Mouse (Mus musculus) ES-CJ7 (cell line): ENCODE results near the gene Hivep2.

Experiments
- DNase-seq: peaks from one replicate; pipeline ENCODE4 v3.0.0; 2011; ENCODE audit warnings: low read depth, low spot score

Hivep2 gene

DNA sequence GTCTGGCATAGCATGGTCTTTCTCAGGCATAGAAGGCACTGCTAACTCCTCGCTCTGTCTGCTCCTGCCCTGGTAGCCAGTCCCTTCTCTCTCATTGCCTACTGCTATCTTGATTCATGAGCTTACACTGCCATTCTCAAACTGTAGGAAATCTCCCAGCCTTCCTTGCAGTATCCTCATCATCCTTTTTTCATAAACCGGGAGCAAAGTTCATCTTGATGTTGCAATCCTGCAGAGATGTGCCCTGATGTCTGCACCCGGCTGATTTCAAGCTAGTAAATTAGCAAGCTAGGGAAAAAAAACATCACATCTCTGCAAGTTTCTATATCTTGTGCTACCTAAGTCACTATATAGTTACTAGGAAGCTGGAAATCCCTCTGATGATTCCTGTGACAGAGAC is 179.0 kb downstream of the Hivep2 start:
- DNase-seq, result no peak

DNA sequence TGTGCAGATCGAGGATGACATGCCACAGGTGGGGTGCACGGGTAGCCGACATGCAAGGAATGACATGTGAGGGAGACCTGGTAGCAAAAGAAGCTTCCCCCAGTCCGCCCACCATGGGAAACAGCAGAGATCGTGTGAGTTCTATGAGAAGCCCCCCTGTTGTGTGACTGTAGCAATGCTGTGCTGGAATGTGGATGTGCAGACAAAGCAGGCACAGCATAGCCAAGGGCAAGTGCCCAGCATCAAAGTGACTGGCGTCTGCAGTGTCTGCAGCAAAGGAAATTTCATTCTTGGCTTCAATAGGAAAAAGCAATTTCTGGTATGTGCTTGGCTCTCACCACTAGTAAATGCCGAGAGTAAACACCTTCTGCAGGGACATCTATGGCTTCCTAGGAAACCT is 199.0 kb downstream of the Hivep2 start:
- DNase-seq, result peak; percentile 9

DNA sequence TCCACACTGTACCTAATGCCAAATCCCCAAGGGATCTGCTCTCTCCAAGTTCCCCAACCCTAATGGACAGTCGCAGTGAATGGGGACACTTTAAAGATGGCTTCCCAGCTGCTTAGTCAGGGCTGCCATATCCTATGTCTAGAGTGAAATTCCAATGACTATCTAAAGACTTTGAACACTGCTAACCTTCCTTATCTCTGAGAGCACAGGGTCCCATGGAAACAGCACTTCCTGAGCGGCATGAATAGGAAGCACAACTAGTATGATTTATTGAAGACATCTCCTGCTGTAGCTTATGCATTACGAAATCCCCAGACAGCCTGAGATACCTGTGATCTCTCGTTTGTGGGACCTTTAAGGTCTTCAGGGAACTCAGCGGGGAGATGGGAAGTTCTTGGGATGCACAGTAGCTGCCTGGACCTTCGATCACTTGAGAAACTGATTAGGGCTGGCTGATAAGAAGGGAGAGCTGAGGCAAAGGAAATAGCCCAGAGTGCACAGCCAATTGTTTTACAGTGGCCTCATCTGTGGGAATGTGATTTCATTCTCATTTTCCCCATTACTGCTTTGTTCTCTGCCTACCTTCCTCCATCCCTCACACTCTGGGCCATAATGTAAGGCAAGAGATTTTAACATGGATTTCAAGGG is 202.4 kb downstream of the Hivep2 start:
- no peak for DNase-seq

DNA sequence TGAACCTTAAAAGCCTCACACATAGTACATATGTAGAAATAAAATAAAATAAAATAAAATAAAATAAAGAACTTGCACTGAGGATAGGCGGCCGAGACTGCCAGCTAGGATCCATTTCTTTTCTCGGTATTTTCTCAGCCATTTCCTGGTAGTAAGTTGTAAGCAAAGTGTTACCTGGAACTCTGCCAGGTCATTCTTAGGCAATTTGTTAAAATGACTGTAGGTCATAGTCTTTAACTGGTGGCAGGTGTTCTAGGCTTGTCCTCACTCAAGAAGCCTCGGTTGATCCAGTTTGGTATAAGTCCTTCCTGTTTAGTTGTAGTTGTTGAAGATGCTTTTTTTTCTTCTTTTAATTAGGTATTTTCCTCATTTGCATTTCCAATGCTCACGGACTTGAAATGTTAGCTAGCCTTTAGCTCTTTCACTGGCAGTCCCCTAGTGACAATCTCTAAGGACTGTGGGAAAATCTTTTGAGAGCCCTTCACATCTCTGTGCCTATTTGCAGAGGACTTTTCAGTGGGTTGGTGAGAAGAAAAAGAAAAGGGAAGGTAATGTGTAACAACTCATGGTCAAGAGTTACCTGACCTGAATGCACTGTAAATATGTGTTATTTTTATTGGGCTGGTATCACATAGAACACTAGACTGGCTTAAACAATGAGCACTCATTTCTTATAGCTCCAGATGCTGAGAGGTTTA is 203.1 kb downstream of the Hivep2 start:
- DNase-seq, result no peak

DNA sequence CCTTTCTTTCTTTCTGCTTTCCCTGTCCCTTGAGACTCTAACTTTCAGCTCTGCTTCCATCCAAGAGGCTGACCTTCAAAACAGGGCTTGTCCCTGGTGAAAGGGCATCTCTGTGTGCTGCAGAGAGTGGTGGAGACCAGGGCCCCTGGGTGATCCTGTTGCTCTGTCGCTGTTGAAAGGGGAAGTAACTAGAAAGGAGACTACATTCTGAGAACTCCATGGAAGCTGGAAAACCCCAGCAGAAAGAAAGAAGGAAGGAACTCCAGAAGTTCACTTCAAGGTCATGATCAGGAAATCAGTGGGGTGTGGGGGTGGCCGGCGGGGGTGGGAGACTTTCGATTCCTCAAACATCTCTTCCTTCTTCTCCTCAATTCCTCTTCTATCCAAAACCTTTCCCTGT is 208.2 kb downstream of the Hivep2 start:
- no peak for DNase-seq

DNA sequence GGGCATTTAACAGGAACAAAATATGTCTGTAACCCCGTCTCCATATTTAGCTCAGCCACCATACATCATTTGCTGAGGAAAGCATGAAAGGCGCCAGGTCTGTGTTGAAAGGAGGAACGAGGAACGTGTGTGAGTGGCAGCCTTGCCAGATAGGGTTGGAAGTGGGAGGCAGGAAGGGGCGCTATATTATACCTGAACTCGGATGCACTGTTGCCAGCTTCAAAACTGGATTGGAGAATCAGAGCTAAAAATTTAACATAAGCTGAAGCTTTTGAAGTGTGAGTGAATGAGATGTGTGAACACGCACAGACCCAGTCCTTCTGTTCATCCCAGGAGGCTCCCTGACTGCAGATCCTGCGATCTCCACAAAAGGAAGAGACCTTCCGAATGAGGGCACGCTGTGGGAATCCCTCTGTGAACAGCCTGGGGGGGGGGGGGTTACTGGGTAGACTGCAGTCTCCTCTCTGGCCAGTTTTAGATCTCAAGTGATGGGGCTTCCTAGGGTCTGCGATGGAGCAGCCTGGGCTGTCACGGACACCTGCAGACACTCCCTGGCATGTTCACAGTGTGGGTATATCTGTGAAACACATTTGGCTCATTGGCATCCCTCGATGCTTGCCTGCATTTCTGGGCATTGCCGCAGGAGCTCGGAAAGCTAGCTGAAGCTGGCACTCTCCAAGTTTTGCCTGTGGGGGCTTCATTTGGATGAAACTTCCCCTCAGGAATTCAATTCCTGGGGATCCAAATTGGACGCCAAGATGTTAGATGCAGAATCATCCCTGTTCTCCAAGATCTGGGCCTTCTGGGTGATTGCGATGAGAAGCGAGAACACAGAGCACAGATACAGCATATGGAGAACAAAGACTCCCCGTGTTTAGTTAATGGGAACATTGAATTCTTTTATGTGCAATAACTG is 213.8 kb downstream of the Hivep2 start:
- no peak for DNase-seq

DNA sequence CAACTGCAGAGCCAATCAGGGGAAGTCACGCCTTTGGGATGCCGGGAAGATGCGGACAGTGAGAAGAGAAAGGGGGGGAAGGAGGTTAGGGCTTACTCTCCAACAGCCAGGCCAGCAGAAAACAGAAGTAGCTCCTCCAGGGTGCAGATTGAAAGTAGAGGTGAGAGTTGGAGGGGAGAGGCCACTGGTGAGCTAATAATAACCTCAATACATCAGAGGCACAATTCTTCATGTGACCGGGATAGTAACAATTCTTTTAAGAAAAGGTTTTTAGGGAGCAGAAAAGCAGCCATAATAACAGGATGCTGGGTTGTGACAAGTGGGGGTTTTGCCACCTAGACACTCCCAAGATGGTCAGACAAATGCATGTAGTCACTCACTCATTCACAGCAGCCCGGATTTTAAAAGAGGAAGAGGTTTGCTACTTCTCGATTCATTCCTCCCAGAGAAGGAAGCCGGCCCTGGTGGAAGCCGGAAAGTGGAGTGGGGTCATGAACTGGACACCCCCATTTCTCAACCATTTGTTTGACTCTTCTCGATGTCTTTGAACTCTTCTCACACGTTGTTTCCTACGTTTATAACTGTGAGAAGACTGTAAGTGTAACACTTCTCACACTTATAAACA is 220.6 kb downstream of the Hivep2 start:
- no peak for DNase-seq

DNA sequence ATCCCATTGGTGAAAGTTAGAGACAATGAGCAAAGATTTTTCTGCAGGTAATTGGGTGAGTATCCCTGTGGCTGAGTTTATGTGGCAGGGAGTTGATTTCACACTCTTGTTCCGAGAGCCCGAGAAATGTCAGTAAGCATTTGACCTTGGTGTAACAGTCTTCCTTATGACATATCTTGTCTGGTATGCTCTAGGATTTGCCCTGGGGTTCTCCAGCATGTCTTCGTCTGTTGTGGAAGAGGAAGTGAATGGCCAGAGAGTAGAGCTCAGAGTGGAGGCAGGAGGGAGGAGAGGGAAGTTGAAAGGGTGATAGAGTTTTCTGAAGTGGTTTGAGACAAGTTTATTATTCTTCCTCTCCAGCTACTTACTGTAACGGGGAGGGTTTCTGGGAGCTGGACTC is 223.2 kb downstream of the Hivep2 start:
- DNase-seq, result no peak

DNA sequence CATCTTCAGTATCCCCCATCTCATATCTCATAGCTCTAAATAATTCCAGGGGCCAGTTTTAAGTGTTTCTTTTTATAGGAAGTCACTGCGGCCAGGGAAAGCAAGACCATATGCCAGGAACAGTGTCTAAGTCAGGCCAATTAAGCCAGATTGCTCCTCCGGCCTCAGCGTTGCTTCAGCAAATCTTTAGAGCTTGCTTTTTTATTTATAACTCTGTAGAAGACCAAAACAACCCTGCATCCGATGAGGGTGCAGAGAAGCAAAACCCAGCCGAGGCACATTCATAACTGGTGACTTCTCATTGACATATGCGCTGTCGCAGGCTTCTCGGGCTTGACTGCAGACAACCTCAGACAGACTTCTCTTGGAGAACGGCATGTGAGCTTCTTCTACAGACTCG is 225.3 kb downstream of the Hivep2 start:
- no peak for DNase-seq

DNA sequence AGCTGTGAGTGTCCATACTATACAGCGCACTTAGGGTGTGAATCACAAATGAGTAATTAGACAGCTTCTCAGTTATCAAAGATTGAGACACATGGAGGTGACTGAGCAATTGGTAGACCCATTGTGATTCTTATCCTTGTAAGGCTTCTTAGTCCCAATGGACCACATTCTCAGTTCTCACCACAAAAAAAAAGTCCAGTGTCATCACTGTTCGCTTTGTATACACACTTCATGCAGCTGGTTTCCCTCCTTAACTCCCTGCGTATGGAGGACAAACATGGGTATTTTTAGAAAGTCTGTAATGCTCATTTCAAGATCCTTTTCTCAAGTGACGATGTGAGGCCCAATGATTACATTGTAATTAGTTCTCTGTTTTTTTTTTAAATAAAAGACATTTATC is 226.3 kb downstream of the Hivep2 start:
- no peak for DNase-seq

DNA sequence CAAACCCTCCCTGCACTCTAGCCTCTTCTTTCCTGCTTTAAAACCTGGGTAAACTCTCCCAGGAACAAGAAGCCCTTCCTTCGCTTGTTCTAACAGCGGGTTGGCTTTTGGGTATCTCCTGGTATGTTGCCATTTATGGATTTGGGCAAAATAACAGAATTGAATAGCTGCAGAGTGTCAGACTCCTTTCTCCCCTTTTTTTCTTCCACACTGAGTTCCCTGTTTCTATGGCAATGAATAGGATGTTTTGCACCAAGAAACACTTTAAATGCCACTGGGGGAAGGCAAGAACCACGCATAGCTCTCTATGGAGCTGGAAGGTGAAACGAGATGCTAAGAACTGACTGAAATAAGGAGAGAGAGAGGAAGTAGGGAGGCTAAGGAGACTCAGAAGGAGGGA is 227.8 kb downstream of the Hivep2 start:
- no peak for DNase-seq

DNA sequence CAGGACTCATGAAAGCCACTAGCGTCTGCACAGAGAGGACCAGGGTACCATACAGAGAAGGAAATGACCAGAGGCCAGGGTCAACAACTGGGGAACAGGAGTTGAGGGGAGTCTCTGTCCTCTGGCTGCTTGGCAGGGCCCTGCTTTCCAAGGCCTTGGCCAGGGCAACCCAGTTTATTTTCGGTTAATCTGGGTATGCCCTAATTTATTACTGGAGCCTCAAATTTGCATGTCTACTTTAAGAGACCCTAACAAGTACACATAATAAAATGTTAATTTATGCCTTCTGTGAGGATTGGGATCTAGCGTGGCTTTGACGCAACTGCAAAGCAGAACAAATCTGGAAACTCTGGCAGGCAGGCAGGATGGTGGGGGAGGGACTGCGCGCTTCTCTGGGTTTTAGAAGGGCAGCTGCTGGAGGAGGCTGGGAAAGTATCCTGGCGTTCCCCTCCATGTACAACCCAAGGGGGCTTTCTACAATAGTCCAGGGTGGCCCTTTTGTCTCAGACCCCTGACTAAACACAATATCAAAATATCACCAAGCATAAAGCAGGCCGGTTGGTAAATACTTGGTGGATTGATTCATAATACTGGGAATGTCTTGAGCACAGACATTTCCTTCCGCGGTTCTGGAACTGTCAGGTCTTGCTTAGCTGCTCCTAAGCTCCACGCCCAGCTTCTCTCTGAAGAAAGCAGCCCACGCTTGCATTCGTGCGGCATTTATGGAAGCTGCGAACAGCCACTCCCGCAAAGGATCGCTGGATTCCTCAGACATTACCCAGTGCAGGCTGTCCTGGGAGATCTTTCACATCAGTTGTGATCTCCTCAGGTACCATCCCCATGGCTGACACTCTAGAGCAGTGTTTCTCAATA is 230.1 kb downstream of the Hivep2 start:
- DNase-seq, result no peak

DNA sequence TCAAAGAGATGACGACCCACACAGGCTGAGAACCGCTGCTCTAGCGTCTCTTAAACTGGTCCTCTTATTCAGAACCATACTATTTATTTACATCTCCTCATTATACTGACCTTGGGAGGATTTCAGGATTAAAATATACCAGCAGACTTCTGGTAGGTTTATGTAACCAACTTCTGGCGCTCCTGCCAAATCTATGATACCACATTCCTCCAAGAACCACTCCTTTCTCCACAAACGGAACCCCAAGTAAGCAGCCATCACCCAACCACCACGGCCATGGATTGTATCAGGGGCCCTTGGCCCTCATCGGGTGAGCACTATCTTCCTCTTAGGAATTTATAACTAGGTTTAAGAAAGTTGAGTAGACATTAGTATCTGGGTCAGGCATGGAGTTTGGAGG is 230.9 kb downstream of the Hivep2 start:
- DNase-seq, result no peak

DNA sequence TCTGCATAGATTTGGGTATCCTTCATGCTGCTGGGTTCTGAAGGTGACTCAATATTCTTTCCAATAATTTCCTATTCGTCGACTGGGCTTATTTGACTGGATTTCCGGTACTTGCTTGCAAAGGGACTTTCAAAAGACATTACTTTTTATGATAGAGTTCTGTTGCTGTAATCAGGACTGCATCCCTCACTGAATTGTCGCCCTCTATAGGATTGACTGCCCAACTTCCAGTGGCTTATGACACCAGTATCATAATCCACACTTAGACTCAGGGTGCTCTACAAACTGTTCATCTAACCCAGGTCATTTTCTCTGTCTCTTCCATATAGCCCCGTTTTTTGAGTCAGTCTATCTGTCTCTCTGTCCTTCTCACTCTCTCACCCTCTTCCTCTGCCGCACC is 231.4 kb downstream of the Hivep2 start:
- DNase-seq, result peak; percentile 7

DNA sequence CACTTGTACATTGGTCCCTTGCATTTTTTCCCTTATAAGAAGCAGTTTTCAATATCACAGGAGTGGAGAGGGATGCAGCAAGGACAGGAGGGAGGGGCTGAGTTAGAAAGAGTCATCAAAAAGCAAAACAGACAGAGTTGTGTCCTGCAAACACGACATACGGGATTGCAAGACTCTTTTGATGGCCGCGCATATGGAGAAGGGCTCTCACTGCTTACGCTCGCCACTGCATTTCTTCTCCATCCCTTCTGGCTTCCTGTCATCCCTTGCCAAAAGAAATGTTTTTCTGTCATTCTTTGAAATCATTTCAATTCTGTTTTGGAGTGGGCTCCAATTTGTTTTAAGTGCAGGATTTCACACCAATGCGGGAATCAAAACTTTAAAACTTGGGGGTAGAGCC is 233.5 kb downstream of the Hivep2 start:
- no peak for DNase-seq

DNA sequence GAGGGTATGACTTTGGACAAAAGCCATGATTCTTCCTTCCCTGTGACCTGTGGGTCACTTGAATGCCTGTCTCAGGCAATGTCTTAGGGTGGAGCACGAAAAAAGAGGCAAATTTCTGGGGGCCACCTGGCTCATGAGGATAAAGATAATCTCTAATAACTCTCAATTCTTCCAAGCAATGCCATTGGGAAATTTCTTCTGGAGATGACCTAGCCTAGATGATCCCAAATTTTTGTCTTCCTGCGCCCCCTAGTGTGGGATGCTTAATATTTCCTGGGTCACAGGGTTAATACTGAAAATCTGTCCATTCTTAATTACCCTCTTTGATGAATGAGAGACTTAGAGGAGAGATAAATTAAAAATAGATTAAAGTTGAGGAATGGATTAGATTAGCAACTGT is 234.4 kb downstream of the Hivep2 start:
- peak; percentile 22 for DNase-seq
